Mouse (Mus musculus): Measurements from ENCODE around the gene Kank3. TPM values are rescaled to one million over a fixed set of nuclear protein-coding genes. Genes with fewer than 3 reads are reported as not detected.

Kank3 gene
- polyA plus RNA-seq (2012; ENCODE audit: insufficient read depth, low replicate concordance), result 3.8 and 3.9 TPM in 2 replicates

DNA sequence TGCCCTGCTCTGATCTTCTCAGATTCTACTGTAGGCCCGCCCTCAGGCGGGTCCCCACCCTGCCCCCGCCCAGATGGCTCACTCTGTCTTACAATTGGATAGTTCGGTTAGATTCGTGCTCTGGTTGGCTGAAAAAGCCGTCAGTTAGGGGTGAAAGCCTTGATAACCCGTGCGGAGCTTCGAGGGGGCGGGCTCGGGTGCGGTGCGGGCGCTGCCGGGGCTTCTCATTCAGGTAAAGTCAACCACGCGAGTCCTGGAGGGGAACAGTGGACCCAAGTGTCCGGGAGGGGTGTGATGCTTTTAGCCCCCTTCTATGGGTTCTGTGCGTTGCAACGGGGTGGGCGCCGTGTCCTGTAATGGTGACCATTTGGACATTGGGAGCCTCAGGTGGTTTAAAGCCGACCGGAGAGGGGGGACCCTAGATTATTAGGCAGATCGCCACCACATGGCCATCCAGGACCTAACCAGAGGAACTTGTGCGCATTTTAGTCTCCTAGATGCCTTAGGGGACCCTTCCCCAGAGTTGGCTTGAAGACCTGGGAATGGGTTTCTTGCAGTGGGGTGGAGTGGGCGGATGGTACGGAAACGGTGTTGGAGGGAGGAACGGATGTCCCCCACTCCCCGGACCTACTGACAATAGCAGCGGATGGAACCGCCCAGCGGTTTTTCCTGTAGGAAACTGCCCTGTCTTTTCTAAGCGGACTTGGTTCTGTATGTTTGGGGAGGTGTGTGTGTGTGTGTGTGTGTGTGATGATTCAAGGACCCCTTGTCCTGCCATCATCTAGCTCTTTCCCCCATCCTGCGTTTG lies at the start of gene Kank3:
Gene Kank3, plus strand, starts transcription at position 186 of the 808 bp plus-strand sequence.
- Histone ChIP-seq H3K4me1 (peaks cover 36% of the 10 kb centered on the region), H3K27me3 (replicated peaks) (peaks cover 5% of the 10 kb centered on the region), H3K36me3 (replicated peaks; ENCODE audit: low read length) (no peaks in the 10 kb centered on the region), H3K9me3 (no peaks in the 10 kb centered on the region), H3K4me3 (replicated peaks) (peak within 1 kb of the TSS; percentile 92)
- TF ChIP-seq GATA1 (IDR thresholded peaks at IDR 0.05; ENCODE audit: borderline replicate concordance, low read length) (no peak), FLI1 (IDR thresholded peaks at IDR 0.05; ENCODE audit: low read length) (no peak)

DNA sequence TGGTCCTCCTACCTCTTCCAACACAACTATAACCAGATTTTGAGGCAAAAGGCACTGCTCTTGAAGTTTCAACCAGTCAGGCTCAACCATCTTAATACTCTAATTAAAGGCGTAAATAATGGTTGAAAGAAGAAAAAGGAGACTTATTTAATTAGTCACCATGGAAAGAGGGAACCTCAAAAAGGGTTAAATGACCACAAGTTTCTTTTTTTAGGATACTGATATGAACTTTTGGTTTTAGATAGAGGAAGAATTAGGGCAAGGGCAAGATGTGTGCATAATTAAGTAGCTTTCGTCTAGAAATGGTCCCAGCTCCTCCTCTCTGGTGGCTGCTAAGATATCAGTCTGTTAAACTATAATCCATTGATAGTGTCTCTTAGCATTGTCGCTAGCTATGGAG lies 43.9 kb upstream of the Kank3 start:
- H3K4me1 ChIP-seq, result peaks cover 28% of the 10 kb centered on the region
- TF ChIP-seq GATA1 (IDR thresholded peaks at IDR 0.05; ENCODE audit: borderline replicate concordance, low read length) (no peak), FLI1 (IDR thresholded peaks at IDR 0.05; ENCODE audit: low read length) (no peak)
- H3K4me3 ChIP-seq (replicated peaks), result no peak overlapping the region
- no peaks in the 10 kb centered on the region for H3K27me3 ChIP-seq (replicated peaks)
- peaks cover 1% of the 10 kb centered on the region for H3K36me3 ChIP-seq (replicated peaks; ENCODE audit: low read length)
- H3K9me3 ChIP-seq, result no peaks in the 10 kb centered on the region

DNA sequence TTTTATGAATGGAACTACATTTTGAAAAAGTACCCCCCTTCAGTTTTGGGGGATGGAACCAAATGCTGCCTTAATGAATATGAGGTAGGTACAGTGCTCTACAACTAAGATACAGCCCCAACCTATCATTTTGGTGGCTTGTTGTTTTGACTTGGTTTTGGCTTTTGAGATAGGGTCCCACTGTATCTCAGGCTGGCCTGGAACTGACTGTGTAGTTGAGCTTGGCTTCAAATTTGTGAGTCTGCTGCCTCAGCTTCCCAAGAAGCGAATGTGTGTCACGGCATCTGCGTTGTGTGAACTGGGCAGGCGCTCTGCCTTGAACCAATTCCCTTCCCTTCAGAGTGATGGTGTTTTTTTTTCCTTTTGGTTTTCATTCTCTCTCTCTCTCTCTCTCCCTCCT lies 38.7 kb upstream of the Kank3 start:
- H3K4me1 ChIP-seq, result peaks cover 18% of the 10 kb centered on the region
- H3K36me3 ChIP-seq (replicated peaks; ENCODE audit: low read length), result peaks cover 11% of the 10 kb centered on the region
- H3K4me3 ChIP-seq (replicated peaks), result no peak overlapping the region
- H3K27me3 ChIP-seq (replicated peaks), result no peaks in the 10 kb centered on the region
- no peaks in the 10 kb centered on the region for H3K9me3 ChIP-seq
- TF ChIP-seq FLI1 (IDR thresholded peaks at IDR 0.05; ENCODE audit: low read length), result no peak
- no peak for TF ChIP-seq GATA1 (IDR thresholded peaks at IDR 0.05; ENCODE audit: borderline replicate concordance, low read length)

DNA sequence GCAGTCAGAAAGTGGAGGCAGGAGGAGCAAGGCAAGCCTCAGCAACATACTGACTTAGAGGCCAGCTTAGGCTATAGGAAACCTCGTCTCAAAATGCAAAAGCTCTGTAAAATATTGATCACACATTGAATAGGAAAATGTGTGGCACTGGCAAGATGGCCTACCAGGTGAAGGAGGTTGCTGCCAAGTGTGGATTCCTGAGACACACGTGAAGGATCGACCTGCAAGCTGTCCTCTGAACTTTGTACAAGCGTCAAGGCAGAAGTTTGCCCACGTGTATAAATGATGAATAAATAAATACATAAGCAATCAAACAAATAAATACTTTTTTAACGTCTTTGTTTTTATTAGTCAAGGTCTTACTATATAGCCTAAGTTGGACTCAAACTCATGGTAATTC lies 36.9 kb upstream of the Kank3 start:
- H3K27me3 ChIP-seq (replicated peaks), result no peaks in the 10 kb centered on the region
- peaks cover 28% of the 10 kb centered on the region for H3K36me3 ChIP-seq (replicated peaks; ENCODE audit: low read length)
- no peaks in the 10 kb centered on the region for H3K9me3 ChIP-seq
- H3K4me3 ChIP-seq (replicated peaks), result no peak overlapping the region
- TF ChIP-seq FLI1 (IDR thresholded peaks at IDR 0.05; ENCODE audit: low read length) (no peak), GATA1 (IDR thresholded peaks at IDR 0.05; ENCODE audit: borderline replicate concordance, low read length) (no peak)
- H3K4me1 ChIP-seq, result peaks cover 5% of the 10 kb centered on the region

DNA sequence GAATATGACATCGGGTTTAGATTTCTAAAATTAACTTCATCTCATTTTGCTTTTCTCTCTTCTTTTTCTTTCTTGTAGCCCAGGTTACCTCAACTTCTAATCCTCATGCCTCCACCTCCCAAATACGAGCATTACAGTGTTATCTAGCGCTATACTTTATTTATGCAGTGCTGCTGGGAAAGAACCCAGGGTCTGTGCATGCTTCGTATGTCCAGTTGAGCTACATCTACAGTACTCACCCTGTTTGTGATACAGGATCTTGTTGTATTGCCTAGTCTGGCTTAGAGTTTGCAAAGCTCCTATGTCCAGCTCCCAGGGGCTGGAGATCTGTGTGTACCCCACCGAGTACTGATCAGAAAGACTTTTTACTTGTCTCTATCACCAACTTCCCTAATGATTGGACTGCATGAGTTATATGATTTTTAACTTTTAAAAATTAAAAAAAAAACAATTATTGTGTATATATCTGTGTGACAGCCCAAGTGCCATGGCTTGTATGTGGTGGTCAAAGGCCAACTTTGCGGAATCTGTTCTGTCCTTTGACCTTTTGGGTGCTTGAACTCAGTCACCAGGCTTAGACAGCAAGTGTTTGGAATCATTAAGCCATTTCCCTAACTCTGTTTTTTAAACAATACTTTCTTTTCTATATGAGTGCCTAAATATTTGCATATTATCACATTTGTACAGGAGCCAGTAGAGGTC lies 36.3 kb upstream of the Kank3 start:
- peaks cover 11% of the 10 kb centered on the region for H3K4me1 ChIP-seq
- no peaks in the 10 kb centered on the region for H3K9me3 ChIP-seq
- H3K4me3 ChIP-seq (replicated peaks), result no peak overlapping the region
- H3K36me3 ChIP-seq (replicated peaks; ENCODE audit: low read length), result peaks cover 33% of the 10 kb centered on the region
- TF ChIP-seq FLI1 (IDR thresholded peaks at IDR 0.05; ENCODE audit: low read length) (no peak), GATA1 (IDR thresholded peaks at IDR 0.05; ENCODE audit: borderline replicate concordance, low read length) (no peak)
- no peaks in the 10 kb centered on the region for H3K27me3 ChIP-seq (replicated peaks)

DNA sequence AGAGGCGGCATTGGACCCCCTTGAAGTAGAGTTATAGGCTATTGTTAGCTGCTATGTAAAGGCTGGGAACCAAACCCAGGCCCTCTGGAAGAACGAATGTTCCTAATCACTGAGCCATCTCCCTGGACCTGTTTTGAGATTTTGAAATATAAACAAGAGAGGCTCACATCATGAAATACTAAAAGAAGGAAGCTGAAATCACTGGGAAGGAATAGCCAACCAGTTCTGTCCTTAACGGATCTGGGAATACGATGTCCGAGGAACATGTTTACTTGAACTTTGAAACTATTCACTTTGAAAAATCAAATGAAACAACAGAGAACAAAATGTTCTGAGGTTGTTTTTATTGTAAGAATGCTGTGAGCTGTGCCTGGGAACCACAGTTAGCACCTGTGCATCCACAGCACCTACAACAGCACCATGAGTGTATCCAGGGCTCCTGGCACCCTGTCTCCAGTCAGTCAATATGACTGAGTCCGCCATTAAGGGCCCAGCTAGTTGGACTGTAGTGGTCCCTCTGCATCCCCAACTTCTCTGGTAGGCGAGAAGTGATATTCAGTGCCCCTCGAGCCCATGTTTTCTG lies 35.7 kb upstream of the Kank3 start:
- TF ChIP-seq GATA1 (IDR thresholded peaks at IDR 0.05; ENCODE audit: borderline replicate concordance, low read length) (no peak), FLI1 (IDR thresholded peaks at IDR 0.05; ENCODE audit: low read length) (no peak)
- H3K27me3 ChIP-seq (replicated peaks), result no peaks in the 10 kb centered on the region
- peaks cover 33% of the 10 kb centered on the region for H3K36me3 ChIP-seq (replicated peaks; ENCODE audit: low read length)
- H3K9me3 ChIP-seq, result no peaks in the 10 kb centered on the region
- H3K4me1 ChIP-seq, result peaks cover 18% of the 10 kb centered on the region
- no peak overlapping the region for H3K4me3 ChIP-seq (replicated peaks)

DNA sequence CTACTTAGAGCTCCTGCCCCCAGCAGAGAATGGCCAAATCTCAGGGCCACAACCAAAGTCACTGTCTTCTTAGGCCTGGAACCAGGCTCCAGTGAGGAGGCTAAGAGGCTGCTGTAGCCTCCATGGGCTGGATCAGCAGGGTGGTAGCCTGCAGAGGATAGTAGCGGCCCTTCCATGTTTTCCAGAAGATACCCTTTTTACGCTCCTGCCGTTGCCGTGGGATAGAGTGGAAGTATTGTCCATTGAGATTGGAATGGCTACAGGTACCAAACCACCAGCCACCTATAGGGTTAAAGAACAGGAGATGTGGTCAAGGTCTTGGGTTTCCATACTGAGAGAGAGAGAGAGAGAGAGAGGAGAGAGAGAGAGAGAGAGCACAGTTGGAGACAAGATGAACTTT lies 35.0 kb upstream of the Kank3 start:
- Histone ChIP-seq H3K9me3 (no peaks in the 10 kb centered on the region), H3K4me1 (peaks cover 24% of the 10 kb centered on the region), H3K4me3 (replicated peaks) (no peak overlapping the region), H3K36me3 (replicated peaks; ENCODE audit: low read length) (peaks cover 33% of the 10 kb centered on the region), H3K27me3 (replicated peaks) (no peaks in the 10 kb centered on the region)
- TF ChIP-seq FLI1 (IDR thresholded peaks at IDR 0.05; ENCODE audit: low read length) (no peak), GATA1 (IDR thresholded peaks at IDR 0.05; ENCODE audit: borderline replicate concordance, low read length) (no peak)

DNA sequence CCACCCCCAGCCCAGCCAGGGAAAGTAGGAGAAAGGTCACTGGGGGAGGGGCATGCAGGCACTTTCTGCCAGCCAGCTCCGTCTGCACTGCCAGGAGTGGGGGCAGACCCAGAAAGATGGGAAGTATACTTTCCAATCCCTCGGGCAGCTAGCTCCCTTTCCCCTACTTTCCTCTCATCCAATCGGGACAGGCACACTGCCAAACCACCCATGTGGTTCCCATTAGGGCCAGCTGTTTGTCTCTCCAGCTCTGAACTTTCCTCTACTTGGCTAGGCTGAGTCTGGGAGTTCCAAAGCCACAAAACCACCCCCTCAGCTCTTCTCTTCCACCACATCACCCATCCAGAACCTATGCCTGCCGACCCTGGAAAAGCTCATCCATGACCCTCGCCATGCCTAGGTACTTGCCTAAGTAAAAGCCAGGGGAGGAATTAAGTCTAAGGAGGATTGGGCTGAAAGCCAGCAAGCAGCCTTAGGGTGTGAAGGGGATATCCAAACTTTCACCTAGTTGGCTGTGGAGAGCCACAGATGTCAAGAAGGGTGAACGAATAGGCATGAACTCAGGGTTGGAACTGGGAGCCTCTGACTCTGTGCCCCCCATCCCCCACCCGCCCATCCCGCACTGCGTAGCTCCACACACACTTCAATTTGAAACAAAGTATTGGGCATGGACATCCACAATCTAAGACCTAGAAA lies 30.9 kb upstream of the Kank3 start:
- H3K9me3 ChIP-seq, result no peaks in the 10 kb centered on the region
- H3K4me1 ChIP-seq, result peaks cover 46% of the 10 kb centered on the region
- H3K4me3 ChIP-seq (replicated peaks), result peak overlapping the region; percentile 50
- TF ChIP-seq GATA1 (IDR thresholded peaks at IDR 0.05; ENCODE audit: borderline replicate concordance, low read length), result no peak
- H3K36me3 ChIP-seq (replicated peaks; ENCODE audit: low read length), result peaks cover 33% of the 10 kb centered on the region
- peaks cover 8% of the 10 kb centered on the region for H3K27me3 ChIP-seq (replicated peaks)

DNA sequence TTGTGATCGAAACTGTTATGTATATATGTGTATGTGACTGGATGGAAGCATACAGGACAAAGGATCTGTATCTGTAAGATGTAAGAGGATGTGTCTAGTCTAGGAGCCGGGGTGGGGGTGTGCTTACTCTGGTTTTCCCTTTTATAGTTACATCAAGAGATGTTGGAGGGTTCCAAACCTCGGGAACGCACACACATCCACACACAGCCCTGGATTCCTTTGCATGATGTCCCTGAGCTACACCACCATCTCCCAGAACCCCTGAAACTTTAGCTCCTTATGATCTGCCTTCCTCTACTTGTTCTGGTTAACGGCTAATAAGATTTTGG lies 30.4 kb upstream of the Kank3 start:
- Histone ChIP-seq H3K4me3 (replicated peaks) (no peak overlapping the region), H3K4me1 (peaks cover 46% of the 10 kb centered on the region), H3K27me3 (replicated peaks) (peaks cover 12% of the 10 kb centered on the region), H3K9me3 (no peaks in the 10 kb centered on the region), H3K36me3 (replicated peaks; ENCODE audit: low read length) (peaks cover 31% of the 10 kb centered on the region)
- TF ChIP-seq GATA1 (IDR thresholded peaks at IDR 0.05; ENCODE audit: borderline replicate concordance, low read length) (no peak), FLI1 (IDR thresholded peaks at IDR 0.05; ENCODE audit: low read length) (no peak)

Measured in megakaryocyte, embryonic 14.5 days (primary cell).